Mouse (Mus musculus) brain, embryonic 14.5 days (tissue): ENCODE data around the gene Pla2g2c.

Experiments used
- CTCF ChIP-seq: fragments of 200-500 bp; IDR thresholded peaks from 2 replicates; pipeline ENCODE4 v1.5.1; 2012; ENCODE audit warnings: inconsistent platforms, mild to moderate bottlenecking, moderate library complexity, borderline replicate concordance; ENCODE audit not compliant: insufficient read depth, insufficient read length; ENCODE audit errors: extremely low read depth
- POLR2A ChIP-seq: fragments of 200-500 bp; IDR thresholded peaks from 2 replicates; pipeline ENCODE4 v1.6.1; 2012; ENCODE audit warnings: mild to moderate bottlenecking, inconsistent platforms, borderline replicate concordance; ENCODE audit not compliant: poor library complexity, insufficient read depth, insufficient read length, severe bottlenecking; ENCODE audit errors: extremely low read depth

GRCm38 (mm10) chr4:138710633-138711032 lies 14.0 kb upstream of the Pla2g2c start:
- TF ChIP-seq CTCF, result no peak
- TF ChIP-seq POLR2A, result no peak
